Mouse (Mus musculus) heart, embryonic 16.5 days (tissue): ENCODE measurements around the gene Spn. TPM values are rescaled to one million over a fixed set of nuclear protein-coding genes. Genes with fewer than 3 reads are reported as not detected.

Experiments used
- ATAC-seq: fragments of 200-750 bp; cut with Nextera tagmentation; replicated peaks from 2 replicates; pipeline ENCODE4 v1.8.0; 2017; ENCODE audit warnings: moderate number of reproducible peaks; ENCODE audit not compliant: insufficient read depth, low FRiP score; ENCODE audit errors: extremely low read depth
- H3K27ac ChIP-seq: fragments of 300-500 bp; sonication (generic); 2 replicates; pipeline ENCODE4 v1.5.1; 2014; ENCODE audit warnings: mild to moderate bottlenecking, low read length, control low read depth, moderate library complexity
- H3K27me3 ChIP-seq: fragments of 300-500 bp; sonication (generic); 2 replicates; pipeline ENCODE4 v1.6.1; 2014; ENCODE audit warnings: low read length, mixed read lengths; ENCODE audit not compliant: control insufficient read depth, insufficient read depth
- H3K36me3 ChIP-seq: fragments of 300-500 bp; sonication (generic); 2 replicates; pipeline ENCODE4 v1.6.1; 2014; ENCODE audit not compliant: control insufficient read depth, insufficient read depth
- H3K4me1 ChIP-seq: fragments of 300-500 bp; sonication (generic); 2 replicates; pipeline ENCODE4 v1.6.1; 2014; ENCODE audit warnings: low read length, mixed read lengths; ENCODE audit not compliant: control insufficient read depth, insufficient read depth
- H3K4me2 ChIP-seq: fragments of 300-500 bp; sonication (generic); 2 replicates; pipeline ENCODE4 v1.6.1; 2014; ENCODE audit warnings: low read depth, mild to moderate bottlenecking, control low read depth, low read length
- H3K4me3 ChIP-seq: fragments of 300-500 bp; sonication (generic); 2 replicates; pipeline ENCODE4 v1.5.1; 2014; ENCODE audit warnings: mild to moderate bottlenecking, control low read depth, low read length
- H3K9ac ChIP-seq: fragments of 300-500 bp; sonication (generic); 2 replicates; pipeline ENCODE4 v1.6.1; 2014; ENCODE audit warnings: low read length, control low read depth
- H3K9me3 ChIP-seq: fragments of 300-500 bp; sonication (generic); replicated peaks from 2 replicates; pipeline ENCODE4 v1.6.1; 2016; ENCODE audit warnings: low read length; ENCODE audit not compliant: control insufficient read depth
- WGBS: fragments of 180-500 bp; shearing (Covaris S2); extraction: QIAGEN DNeasy Blood & Tissue Kit; methylation state at CpG from one replicate; pipeline ENCODE4 v1.1.7; 2014; 5-methylcytosine and 5-hydroxymethylcytosine counted together
- polyA plus RNA-seq: library from polyadenylated mRNA; unstranded; fragments of >200 nt; fragmentation: Nextera tagmentation; extraction: Ambion mirVana; gene quantifications from 2 replicates; pipeline ENCODE4 v1.2.1, GENCODE M21; 2015

Spn gene
- polyA plus RNA-seq, 1 experiment from 2014 or later: 2.6 TPM

- Histone ChIP-seq H3K9ac (no peak overlapping the region), H3K27ac (no peak overlapping the region), H3K4me1 (no peaks in the 10 kb centered on the region), H3K4me3 (no peak overlapping the region), H3K27me3 (no peaks in the 10 kb centered on the region), H3K4me2 (no peak overlapping the region), H3K9me3 (no peaks in the 10 kb centered on the region), H3K36me3 (no peaks in the 10 kb centered on the region)
- ATAC-seq: no peak
- WGBS: 74% methylated on average over 11 of the region's 11 CpGs
These were observed 2.7 kb downstream of the Spn start for GRCm38 (mm10) chr7:127134821-127135447.

- no peak for ATAC-seq
These were observed 4.5 kb downstream of the Spn start for GRCm38 (mm10) chr7:127133125-127133524.

GRCm38 (mm10) chr7:127129638-127130037 lies 8.0 kb downstream of the Spn start:
- WGBS: 10% methylated on average over 4 of the region's 4 CpGs

More at GRCm38 (mm10) chr7:127133125-127133524, 4.5 kb downstream of the Spn start:
- Histone ChIP-seq H3K9ac (no peak overlapping the region), H3K4me2 (no peak overlapping the region), H3K4me1 (no peaks in the 10 kb centered on the region), H3K27me3 (no peaks in the 10 kb centered on the region), H3K27ac (no peak overlapping the region), H3K36me3 (no peaks in the 10 kb centered on the region), H3K9me3 (no peaks in the 10 kb centered on the region), H3K4me3 (no peak overlapping the region)
- WGBS: 64% methylated on average over 5 of the region's 5 CpGs

GRCm38 (mm10) chr7:127121911-127122270 lies 15.7 kb downstream of the Spn start, which contains the start of gene Qprt:
TSS of gene Qprt (minus strand) at chr7:127122226.
- Histone ChIP-seq H3K27me3 (peaks cover 4% of the 10 kb centered on the region; the same call in 1 of the 2 replicates), H3K4me1 (0 out of 2 replicates have a peak, but pooled peaks cover 8% of the 10 kb centered on the region), H3K27ac (no peak within 1 kb of the TSS), H3K4me2 (peak within 1 kb of the TSS; percentile 38; the same call in 1 of the 2 replicates), H3K9ac (peak within 1 kb of the TSS; percentile 19; the same call in 1 of the 2 replicates), H3K36me3 (no peaks in the 10 kb centered on the region), H3K4me3 (no peak within 1 kb of the TSS; the same call in 1 of the 2 replicates), H3K9me3 (peaks cover 8% of the 10 kb centered on the region)
- ATAC-seq: no peak
- WGBS: 19% methylated on average over 7 of the region's 7 CpGs

More at GRCm38 (mm10) chr7:127129638-127130037, 8.0 kb downstream of the Spn start:
- peak overlapping the region; percentile 20; the same call in 1 of the 2 replicates for H3K9ac ChIP-seq
- no peak overlapping the region for H3K4me2 ChIP-seq
- H3K27ac ChIP-seq: no peak overlapping the region
- H3K27me3 ChIP-seq: no peaks in the 10 kb centered on the region
- H3K4me3 ChIP-seq: no peak overlapping the region
- H3K4me1 ChIP-seq: no peaks in the 10 kb centered on the region
- H3K9me3 ChIP-seq: no peaks in the 10 kb centered on the region; the same call in 1 of the 2 replicates
- no peaks in the 10 kb centered on the region for H3K36me3 ChIP-seq
- ATAC-seq: no peak

- H3K4me1 ChIP-seq: 0 out of 2 replicates have a peak, but pooled peaks cover 8% of the 10 kb centered on the region
- no peaks in the 10 kb centered on the region for H3K36me3 ChIP-seq
- no peak overlapping the region for H3K27ac ChIP-seq
- 20% methylated on average over 21 of the region's 21 CpGs for WGBS
- no peak for ATAC-seq
- no peak overlapping the region; the same call in 1 of the 2 replicates for H3K4me3 ChIP-seq
- peak overlapping the region; percentile 38; the same call in 1 of the 2 replicates for H3K4me2 ChIP-seq
- peaks cover 4% of the 10 kb centered on the region; the same call in 1 of the 2 replicates for H3K27me3 ChIP-seq
- peak overlapping the region; percentile 19; the same call in 1 of the 2 replicates for H3K9ac ChIP-seq
- H3K9me3 ChIP-seq: peaks cover 8% of the 10 kb centered on the region
These were observed 16.3 kb downstream of the Spn start for GRCm38 (mm10) chr7:127121061-127121910.

DNA sequence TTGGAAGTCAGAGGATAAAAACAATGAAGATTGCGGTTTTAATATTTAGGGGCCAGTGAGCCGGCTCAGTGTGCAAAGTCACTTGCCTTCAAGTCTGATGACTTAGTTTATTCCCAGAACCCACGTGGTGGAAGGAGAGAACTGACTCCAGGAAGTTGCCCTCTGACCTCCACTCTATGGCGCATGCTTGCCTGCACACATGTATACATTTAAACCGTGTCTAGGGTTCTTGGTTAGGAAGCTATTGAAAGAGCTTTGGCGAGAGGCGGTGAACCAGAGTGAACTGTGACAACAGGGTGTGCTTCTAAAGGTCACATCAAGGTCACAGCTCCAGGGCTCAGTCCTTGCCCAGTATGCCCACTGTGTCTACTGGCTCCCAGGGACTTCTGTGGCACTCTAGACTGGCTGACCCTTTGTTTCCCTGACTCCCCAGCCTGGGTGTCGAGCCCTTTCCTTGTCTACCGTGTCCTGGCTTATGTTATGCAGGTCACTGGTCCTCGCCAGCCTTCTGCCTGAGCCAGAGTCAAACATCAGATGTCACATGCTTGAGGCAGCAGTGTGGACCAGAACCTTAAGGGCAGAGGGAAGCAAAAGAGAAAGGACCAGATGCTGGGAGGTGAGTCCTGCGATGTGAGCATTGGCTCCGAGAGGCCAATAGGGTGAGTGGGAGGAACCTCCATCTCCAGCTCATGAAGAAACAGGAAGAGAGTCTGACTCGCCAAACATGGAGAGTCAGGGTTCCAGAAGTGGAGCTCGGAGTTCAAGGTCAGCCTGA lies 18.8 kb downstream of the Spn start:
- H3K9ac ChIP-seq: no peak overlapping the region
- peaks cover under 1% of the 10 kb centered on the region; the same call in 1 of the 2 replicates for H3K9me3 ChIP-seq
- H3K4me1 ChIP-seq: peaks cover 8% of the 10 kb centered on the region; the same call in 1 of the 2 replicates
- WGBS: 62% methylated on average over 14 of the region's 14 CpGs
- no peak overlapping the region for H3K27ac ChIP-seq
- H3K4me3 ChIP-seq: no peak overlapping the region
- H3K36me3 ChIP-seq: no peaks in the 10 kb centered on the region
- H3K4me2 ChIP-seq: no peak overlapping the region
- no peak for ATAC-seq
- peaks cover 4% of the 10 kb centered on the region; the same call in 1 of the 2 replicates for H3K27me3 ChIP-seq

DNA sequence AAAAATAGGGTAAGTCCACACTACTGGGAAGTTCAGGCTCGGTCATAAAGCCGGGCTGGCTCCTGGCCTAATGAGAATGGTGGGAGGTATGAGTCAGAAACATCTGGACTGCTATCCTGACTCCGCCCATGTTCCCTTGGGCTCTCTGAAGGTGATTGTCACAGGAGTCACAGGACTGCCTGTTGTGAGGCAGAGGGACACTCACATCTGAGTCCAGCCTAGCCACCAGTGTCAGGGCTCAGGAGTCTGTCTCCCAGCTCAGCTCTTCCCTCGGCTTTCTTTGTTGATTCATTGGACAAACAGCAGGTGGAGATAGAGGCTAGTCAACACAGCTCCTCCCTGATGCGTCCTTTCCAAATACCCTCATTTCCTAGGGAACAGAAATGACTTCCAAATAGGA lies 19.7 kb downstream of the Spn start:
- Histone ChIP-seq H3K4me3 (no peak overlapping the region), H3K9me3 (no peaks in the 10 kb centered on the region), H3K4me2 (no peak overlapping the region), H3K27ac (no peak overlapping the region), H3K4me1 (peaks cover 12% of the 10 kb centered on the region), H3K36me3 (no peaks in the 10 kb centered on the region), H3K27me3 (peaks cover 4% of the 10 kb centered on the region; the same call in 1 of the 2 replicates), H3K9ac (no peak overlapping the region)
- WGBS: 36% methylated on average over 5 of the region's 5 CpGs
- ATAC-seq: no peak

- Histone ChIP-seq H3K27ac (no peak overlapping the region), H3K9ac (no peak overlapping the region), H3K27me3 (peaks cover 4% of the 10 kb centered on the region; the same call in 1 of the 2 replicates), H3K4me3 (no peak overlapping the region), H3K9me3 (no peaks in the 10 kb centered on the region), H3K4me2 (no peak overlapping the region), H3K4me1 (peaks cover 15% of the 10 kb centered on the region), H3K36me3 (no peaks in the 10 kb centered on the region)
- 48% methylated on average over 11 of the region's 11 CpGs for WGBS
- ATAC-seq: no peak
These were observed 21.2 kb downstream of the Spn start for GRCm38 (mm10) chr7:127116331-127116935.
